Comparison of ENCODE assay signal across 9 mouse cellular contexts in the genomic region with DNA sequence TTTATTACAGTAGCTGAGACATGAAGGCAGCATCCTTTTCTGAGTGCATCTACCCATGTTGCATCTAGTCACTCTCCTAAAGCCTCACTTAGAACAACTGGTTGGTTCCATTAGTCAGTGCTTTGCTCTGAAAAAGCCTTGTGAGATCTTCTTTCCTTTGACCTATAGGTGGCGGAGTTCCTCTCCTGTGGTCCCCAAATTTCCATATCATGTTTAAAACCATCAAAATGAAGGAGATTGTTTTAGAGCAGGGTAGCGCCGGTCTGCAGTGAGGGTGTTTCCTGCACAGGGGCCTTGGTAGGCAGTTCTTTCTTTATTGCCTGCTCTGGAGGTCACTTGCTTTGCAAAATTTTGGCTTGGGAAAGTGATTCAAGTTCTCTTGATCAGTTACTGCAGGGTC. TPM values are rescaled to one million over a fixed set of nuclear protein-coding genes. Genes with fewer than 3 reads are reported as not detected.
A peak's percentile ranks its signal among the peaks of the same experiment; 100 is the strongest.
DNase-seq lines count a peak whose midpoint lies in the region; ATAC-seq and TF ChIP-seq lines count a peak whose summit lies in the region.
"Had no signal": no experiment of that assay in that cellular context is flagged by ENCODE, and none has a peak within 500 bp of the region (broad histone marks: within the 10 kb centered on the region; RNA-seq: fewer than 3 reads in every experiment).

No protein-coding gene starts in this region.

- H3K9ac ChIP-seq in heart, postnatal 0 days (replicated peaks; ENCODE audit: low read depth, low read length): no peak overlapping the region
- no peak overlapping the region for H3K9ac ChIP-seq in heart, embryonic 12.5 days
- H3K9ac ChIP-seq in neural tube, embryonic 14.5 days (replicated peaks; ENCODE audit: low read depth, low read length): no peak overlapping the region
- no peak overlapping the region for H3K9ac ChIP-seq in neural tube, embryonic 15.5 days (replicated peaks)

- no peak for ATAC-seq in heart, postnatal 0 days (ENCODE audit: insufficient read depth, low read depth)
- ATAC-seq in heart, embryonic 12.5 days (ENCODE audit: insufficient number of reproducible peaks, low FRiP score): no peak
- peak; percentile 28; the same call in 1 of the 2 replicates for ATAC-seq in neural tube, embryonic 14.5 days (ENCODE audit: low read depth)
- ATAC-seq in neural tube, embryonic 15.5 days (ENCODE audit: low FRiP score): no peak

- TF ChIP-seq EP300 in heart, postnatal 0 days (IDR thresholded peaks at IDR 0.05; ENCODE audit: low read depth): no peak

- 0 out of 2 replicates have a peak, but pooled peaks cover 3% of the 10 kb centered on the region for H3K4me1 ChIP-seq in heart, postnatal 0 days (ENCODE audit: control insufficient read depth, insufficient read depth)
- H3K4me1 ChIP-seq in heart, embryonic 12.5 days (replicated peaks): no peaks in the 10 kb centered on the region
- no peaks in the 10 kb centered on the region for H3K4me1 ChIP-seq in neural tube, embryonic 14.5 days (ENCODE audit: control insufficient read depth, insufficient read depth, low read length)
- no peaks in the 10 kb centered on the region for H3K4me1 ChIP-seq in neural tube, embryonic 15.5 days
- no peaks in the 10 kb centered on the region; the same call in 1 of the 2 replicates for H3K4me1 ChIP-seq in cortical plate, adult 2 months (ENCODE audit: control insufficient read depth, insufficient read depth, low read length)

- no peak for TF ChIP-seq POLR2A in cortical plate, adult 2 months (IDR thresholded peaks at IDR 0.05; ENCODE audit: extremely low read depth, insufficient read depth, low read length)

- no peaks in the 10 kb centered on the region for H3K27me3 ChIP-seq in heart, postnatal 0 days (ENCODE audit: control insufficient read depth, insufficient read depth, low read length)
- H3K27me3 ChIP-seq in heart, embryonic 12.5 days (replicated peaks): no peaks in the 10 kb centered on the region
- H3K27me3 ChIP-seq in neural tube, embryonic 14.5 days (ENCODE audit: control insufficient read depth, insufficient read depth, low read length): no peaks in the 10 kb centered on the region
- H3K27me3 ChIP-seq in neural tube, embryonic 15.5 days (replicated peaks): no peaks in the 10 kb centered on the region

- no peaks in the 10 kb centered on the region for H3K9me3 ChIP-seq in heart, postnatal 0 days (replicated peaks; ENCODE audit: control insufficient read depth, low read length)
- no peaks in the 10 kb centered on the region for H3K9me3 ChIP-seq in heart, embryonic 12.5 days (replicated peaks)
- no peaks in the 10 kb centered on the region for H3K9me3 ChIP-seq in neural tube, embryonic 14.5 days (ENCODE audit: control insufficient read depth, low read length)
- H3K9me3 ChIP-seq in neural tube, embryonic 15.5 days (replicated peaks): no peaks in the 10 kb centered on the region

- H3K27ac ChIP-seq in heart, postnatal 0 days (ENCODE audit: low read depth): no peak overlapping the region
- no peak overlapping the region for H3K27ac ChIP-seq in heart, embryonic 12.5 days (ENCODE audit: poor library complexity, severe bottlenecking)
- H3K27ac ChIP-seq in neural tube, embryonic 14.5 days (ENCODE audit: low read depth, low read length): no peak overlapping the region
- H3K27ac ChIP-seq in neural tube, embryonic 15.5 days (replicated peaks): no peak overlapping the region
- H3K27ac ChIP-seq in cortical plate, adult 2 months (ENCODE audit: insufficient read depth, low read length): no peak overlapping the region

- TF ChIP-seq CTCF in heart, postnatal 0 days (IDR thresholded peaks at IDR 0.05; ENCODE audit: low read depth): peak; percentile 69
- TF ChIP-seq CTCF in cortical plate, adult 2 months (IDR thresholded peaks at IDR 0.05; ENCODE audit: extremely low read depth, insufficient read depth, low read length): peak; percentile 13; the same call in 1 of the 2 replicates

- WGBS in heart, postnatal 0 days: 24% methylated on average over 3 of the region's 3 CpGs
- WGBS in heart, embryonic 12.5 days: 43% methylated on average over 3 of the region's 3 CpGs
- WGBS in neural tube, embryonic 14.5 days: 51% methylated on average over 3 of the region's 3 CpGs
- 63% methylated on average over 3 of the region's 3 CpGs for WGBS in neural tube, embryonic 15.5 days

- 0 out of 2 replicates have a peak, but pooled peaks cover 4% of the 10 kb centered on the region for H3K36me3 ChIP-seq in heart, postnatal 0 days (replicated peaks; ENCODE audit: control insufficient read depth, insufficient read depth, low read length)
- peaks cover 14% of the 10 kb centered on the region for H3K36me3 ChIP-seq in heart, embryonic 12.5 days
- H3K36me3 ChIP-seq in neural tube, embryonic 14.5 days (ENCODE audit: control insufficient read depth, insufficient read depth, low read length): no peaks in the 10 kb centered on the region
- H3K36me3 ChIP-seq in neural tube, embryonic 15.5 days: peaks cover 11% of the 10 kb centered on the region; the same call in 1 of the 2 replicates

- no peak overlapping the region for H3K4me2 ChIP-seq in heart, postnatal 0 days (ENCODE audit: low read depth, low read length)
- no peak overlapping the region for H3K4me2 ChIP-seq in heart, embryonic 12.5 days
- no peak overlapping the region for H3K4me2 ChIP-seq in neural tube, embryonic 14.5 days (ENCODE audit: low read depth, low read length)
- H3K4me2 ChIP-seq in neural tube, embryonic 15.5 days: no peak overlapping the region

- H3K4me3 ChIP-seq in heart, postnatal 0 days (ENCODE audit: low read depth, low read length): no peak overlapping the region
- H3K4me3 ChIP-seq in heart, embryonic 12.5 days: no peak overlapping the region
- no peak overlapping the region for H3K4me3 ChIP-seq in neural tube, embryonic 14.5 days (ENCODE audit: low read depth, low read length)
- H3K4me3 ChIP-seq in neural tube, embryonic 15.5 days (replicated peaks): no peak overlapping the region
- H3K4me3 ChIP-seq in cortical plate, adult 2 months (ENCODE audit: insufficient read depth, low read length): no peak overlapping the region

- peak; percentile 44 for DNase-seq in heart, postnatal 0 days (ENCODE audit: low spot score)
- DNase-seq in retina, postnatal 1 day: peak; percentile 38
- no peak for DNase-seq in frontal cortex, postnatal 36 days (ENCODE audit: low spot score in 2 of 2)
- DNase-seq in gastrocnemius, postnatal 10 days: no peak
- DNase-seq: adrenal gland, adult 8-10 months had no signal

RNA-seq across cellular contexts. Expression of a gene that starts 11.8 kb away (rescaled TPM):
- total RNA-seq in heart, postnatal 0 days (2014; rRNA removed; ENCODE audit: low replicate concordance): 0.04 TPM in 1 of 2 replicates, not detected in the other
- 1.2 and 1.5 TPM in 2 replicates for polyA plus RNA-seq in heart, postnatal 0 days (2015; fragmentation: Nextera tagmentation; extraction: Ambion mirVana)
- 0.95 and 2.1 TPM in 2 replicates for polyA plus RNA-seq in heart, embryonic 12.5 days (2016; fragmentation: Nextera tagmentation; extraction: Ambion mirVana)
- 0.98 and 2.6 TPM in 2 replicates for polyA plus RNA-seq in neural tube, embryonic 14.5 days (2014; fragmentation: Nextera tagmentation; extraction: Ambion mirVana)
- 3.3 and 3.6 TPM in 2 replicates for polyA plus RNA-seq in neural tube, embryonic 15.5 days (2015; fragmentation: Nextera tagmentation; extraction: Ambion mirVana)
- polyA plus RNA-seq in cortical plate, adult 2 months (2012; rRNA removed): 11.6 and 13.1 TPM in 2 replicates
- total RNA-seq in gastrocnemius, postnatal 10 days (2021): 1 to 10 TPM in 1 of 2 experiments, under 1 TPM in 1; 0.63 to 1.5 TPM

RNA-seq across cellular contexts. Expression of a gene that starts 12.0 kb away (rescaled TPM):
- 0.73 and 4.9 TPM in 2 replicates for total RNA-seq in heart, postnatal 0 days (2014; rRNA removed; ENCODE audit: low replicate concordance)
- polyA plus RNA-seq in heart, postnatal 0 days (2015; fragmentation: Nextera tagmentation; extraction: Ambion mirVana): 3.1 TPM in 2 replicates
- 3.9 and 5.4 TPM in 2 replicates for polyA plus RNA-seq in heart, embryonic 12.5 days (2016; fragmentation: Nextera tagmentation; extraction: Ambion mirVana)
- polyA plus RNA-seq in neural tube, embryonic 14.5 days (2014; fragmentation: Nextera tagmentation; extraction: Ambion mirVana): 4.7 and 5.7 TPM in 2 replicates
- 4.4 and 4.7 TPM in 2 replicates for polyA plus RNA-seq in neural tube, embryonic 15.5 days (2015; fragmentation: Nextera tagmentation; extraction: Ambion mirVana)
- 1.7 and 2.1 TPM in 2 replicates for polyA plus RNA-seq in cortical plate, adult 2 months (2012; rRNA removed)
- 1 to 10 TPM; 1.1 to 1.6 TPM for total RNA-seq in gastrocnemius, postnatal 10 days (2021)

RNA-seq across cellular contexts. Expression of a gene that starts 23.8 kb away (rescaled TPM):
- total RNA-seq in heart, postnatal 0 days (2014; rRNA removed; ENCODE audit: low replicate concordance): 2.2 and 3.4 TPM in 2 replicates
- 0.86 and 1.1 TPM in 2 replicates for polyA plus RNA-seq in heart, postnatal 0 days (2015; fragmentation: Nextera tagmentation; extraction: Ambion mirVana)
- 2.3 and 3.1 TPM in 2 replicates for polyA plus RNA-seq in heart, embryonic 12.5 days (2016; fragmentation: Nextera tagmentation; extraction: Ambion mirVana)
- 0.74 and 1.8 TPM in 2 replicates for polyA plus RNA-seq in neural tube, embryonic 14.5 days (2014; fragmentation: Nextera tagmentation; extraction: Ambion mirVana)
- 0.63 and 1.1 TPM in 2 replicates for polyA plus RNA-seq in neural tube, embryonic 15.5 days (2015; fragmentation: Nextera tagmentation; extraction: Ambion mirVana)
- 2.6 and 2.7 TPM in 2 replicates for polyA plus RNA-seq in cortical plate, adult 2 months (2012; rRNA removed)
- 10 to 100 TPM; 15.9 to 17.5 TPM for total RNA-seq in gastrocnemius, postnatal 10 days (2021)

Comparison
In these comparisons a context has a peak if more than half of its experiments do, and no peak if none do; other contexts are left out.
1. DNase-seq: peak in heart, postnatal 0 days (single experiment) and retina, postnatal 1 day (single experiment); none in frontal cortex, postnatal 36 days (0 of 2) and gastrocnemius, postnatal 10 days (single experiment).